Mouse (Mus musculus): Measurements from ENCODE around the gene Hsdl1. TPM values are rescaled to one million over a fixed set of nuclear protein-coding genes. Genes with fewer than 3 reads are reported as not detected.

The Hsdl1 gene
- polyA plus RNA-seq, 1 experiment from 2014 or later: 26.8 TPM

DNA sequence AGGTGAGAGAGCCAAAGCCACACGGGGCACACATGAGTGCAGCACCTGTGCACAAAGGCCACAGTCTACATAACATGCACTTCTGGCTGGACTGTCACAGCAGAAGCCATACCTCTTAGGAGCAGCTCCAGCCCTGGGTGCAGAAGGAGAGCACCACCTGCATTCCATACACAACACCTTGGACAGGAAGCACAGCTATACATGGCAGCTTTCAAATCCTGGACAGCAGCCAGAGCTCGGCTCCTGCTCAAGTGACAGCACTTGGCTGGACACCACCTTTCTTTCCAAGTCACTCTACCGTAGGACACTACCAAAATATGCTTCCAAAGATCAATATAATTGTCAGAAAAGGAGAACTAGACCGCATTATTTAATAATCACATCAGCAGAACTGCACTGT, 61.6 kb downstream of the Hsdl1 start:
- DNase-seq: no peak
- TF ChIP-seq CTCF (IDR thresholded peaks at IDR 0.05; ENCODE audit: low read depth): no peak
- ATAC-seq (ENCODE audit: insufficient read depth): no peak
- H3K9ac ChIP-seq: no peak overlapping the region
- H3K36me3 ChIP-seq (ENCODE audit: insufficient read depth): peaks cover 99% of the 10 kb centered on the region
- H3K27ac ChIP-seq (ENCODE audit: low read depth): no peak overlapping the region
- H3K27me3 ChIP-seq (ENCODE audit: insufficient read depth, low read length): no peaks in the 10 kb centered on the region
- no peaks in the 10 kb centered on the region for H3K4me1 ChIP-seq (ENCODE audit: insufficient read depth)
- no peaks in the 10 kb centered on the region for H3K9me3 ChIP-seq (ENCODE audit: low read depth, low read length)
- no peak overlapping the region for H3K4me3 ChIP-seq (ENCODE audit: low read depth, low read length)
- no peak overlapping the region for H3K4me2 ChIP-seq
- 79% methylated on average over 4 of the region's 4 CpGs for WGBS

Other genes starting within 250 kb of the Hsdl1 start
- 300 and 304 TPM in 2 replicates for gene Hsbp1, start 230.7 kb downstream of the Hsdl1 start, polyA plus RNA-seq (2014; fragmentation: Nextera tagmentation; extraction: Ambion mirVana)
- gene Mlycd, start 180.3 kb downstream of the Hsdl1 start, polyA plus RNA-seq (2014; fragmentation: Nextera tagmentation; extraction: Ambion mirVana): 11.8 and 14.0 TPM in 2 replicates
- gene Osgin1, start 141.1 kb downstream of the Hsdl1 start, polyA plus RNA-seq (2014; fragmentation: Nextera tagmentation; extraction: Ambion mirVana): 0.53 and 0.85 TPM in 2 replicates
- 1.9 and 2.2 TPM in 2 replicates for gene Necab2, start 128.5 kb downstream of the Hsdl1 start, polyA plus RNA-seq (2014; fragmentation: Nextera tagmentation; extraction: Ambion mirVana)
- not detected in 2 replicates for gene Slc38a8, start 73.5 kb downstream of the Hsdl1 start, polyA plus RNA-seq (2014; fragmentation: Nextera tagmentation; extraction: Ambion mirVana)
- 125 and 128 TPM in 2 replicates for gene Mbtps1, start 16.4 kb downstream of the Hsdl1 start, polyA plus RNA-seq (2014; fragmentation: Nextera tagmentation; extraction: Ambion mirVana)
- gene Dnaaf1, start 52 bp upstream of the Hsdl1 start, polyA plus RNA-seq (2014; fragmentation: Nextera tagmentation; extraction: Ambion mirVana): 0.24 TPM in 1 of 2 replicates, not detected in the other
- 9.0 and 10.4 TPM in 2 replicates for gene Taf1c, start 30.0 kb upstream of the Hsdl1 start, polyA plus RNA-seq (2014; fragmentation: Nextera tagmentation; extraction: Ambion mirVana)
- gene Adad2, start 37.6 kb upstream of the Hsdl1 start, polyA plus RNA-seq (2014; fragmentation: Nextera tagmentation; extraction: Ambion mirVana): 0.09 TPM in 1 of 2 replicates, not detected in the other
- not detected in 2 replicates for gene Kcng4, start 60.5 kb upstream of the Hsdl1 start, polyA plus RNA-seq (2014; fragmentation: Nextera tagmentation; extraction: Ambion mirVana)
- gene Wfdc1, start 91.2 kb upstream of the Hsdl1 start, polyA plus RNA-seq (2014; fragmentation: Nextera tagmentation; extraction: Ambion mirVana): 3.0 and 3.4 TPM in 2 replicates
- gene Atp2c2, start 124.8 kb upstream of the Hsdl1 start, polyA plus RNA-seq (2014; fragmentation: Nextera tagmentation; extraction: Ambion mirVana): 1.8 and 1.9 TPM in 2 replicates
- gene Tldc1, start 203.2 kb upstream of the Hsdl1 start, polyA plus RNA-seq (2014; fragmentation: Nextera tagmentation; extraction: Ambion mirVana): 9.7 and 10.3 TPM in 2 replicates

All from lung, embryonic 14.5 days (tissue).